Mouse (Mus musculus) brain, embryonic 18.5 days (tissue): ENCODE measurements at regions not wholly inside any gene's neighbourhood (a gene's known extent, or its start where the extent isn't known, plus 50 kb on each side); places are given as distances from the start of the nearest gene placed in this dataset.

Experiments used
- DNase-seq: peaks from one replicate; pipeline ENCODE4 v3.0.0-alpha.2; 2012; ENCODE audit warnings: low read depth, low spot score

- no peak for DNase-seq
Observed at GRCm38 (mm10) chr2:11118625-11119024, 53.3 kb upstream of the Prkcq start.

- no peak for DNase-seq
Observed at GRCm38 (mm10) chr2:11119301-11119700, 52.6 kb upstream of the Prkcq start.
